Mouse (Mus musculus) liver, adult 2 months (tissue): ENCODE data around the gene Nudt2.

Experiments
- CTCF ChIP-seq: fragments of 200-500 bp; IDR thresholded peaks from 2 replicates; pipeline ENCODE4 v1.5.1; 2011; ENCODE audit warnings: low read depth, low read length, control low read depth
- POLR2A ChIP-seq: fragments of 200-500 bp; IDR thresholded peaks from 2 replicates; pipeline ENCODE4 v1.6.1; 2011; ENCODE audit warnings: low read length, control low read depth; ENCODE audit not compliant: insufficient read depth; ENCODE audit errors: extremely low read depth

DNA sequence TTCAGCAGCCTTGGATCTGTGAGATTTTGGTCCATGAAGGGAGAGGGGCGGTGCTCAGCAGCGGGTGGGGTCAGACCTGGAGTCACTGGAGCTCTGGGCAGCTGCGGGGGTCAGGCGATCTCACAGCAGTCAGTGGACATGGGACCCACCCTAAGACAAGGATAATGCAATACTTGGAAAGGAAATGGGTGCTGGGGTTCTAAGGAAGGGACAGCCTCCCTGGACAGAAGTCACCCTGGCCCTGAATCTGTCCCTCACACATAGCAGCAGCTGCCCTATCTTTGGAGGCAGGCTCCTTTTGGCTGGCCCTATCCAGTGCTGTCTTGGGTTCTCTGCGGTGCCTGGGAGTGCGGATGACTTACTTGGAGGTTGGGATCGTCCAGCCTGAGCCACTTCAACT, 58.9 kb downstream of the Nudt2 start:
- no peak for TF ChIP-seq CTCF
- TF ChIP-seq POLR2A = no peak
